Mouse (Mus musculus): ENCODE data around the gene Cers6. TPM values are rescaled to one million over a fixed set of nuclear protein-coding genes. Genes with fewer than 3 reads are reported as not detected.

The Cers6 gene
- polyA plus RNA-seq, 1 experiment from 2014 or later = 80.1 TPM

DNA sequence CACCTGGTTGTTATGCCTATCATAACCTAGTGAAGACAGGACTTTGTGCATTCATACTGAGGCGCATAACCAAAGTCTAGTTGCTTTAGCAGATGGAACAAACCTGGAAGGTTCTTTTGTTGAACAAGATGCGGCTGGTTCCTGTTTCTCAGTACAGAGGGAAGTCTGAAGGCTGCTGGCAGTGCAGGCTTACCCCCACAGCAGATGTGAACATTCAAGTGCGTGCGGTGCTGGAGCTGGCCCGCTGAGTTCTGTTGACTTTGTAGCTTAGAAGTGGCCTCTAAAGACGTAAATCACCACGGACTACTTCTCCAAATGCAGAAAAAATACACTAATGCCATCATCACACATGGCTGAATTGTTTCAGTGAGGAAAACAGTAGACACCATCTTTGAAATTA, 186.1 kb downstream of the Cers6 start:
- H3K4me2 ChIP-seq (replicated peaks) = no peak overlapping the region
- peaks cover 25% of the 10 kb centered on the region for H3K4me1 ChIP-seq (replicated peaks; ENCODE audit: control insufficient read depth, insufficient read depth, low read length)
- no peaks in the 10 kb centered on the region for H3K27me3 ChIP-seq (ENCODE audit: control insufficient read depth, insufficient read depth, low read length)
- H3K27ac ChIP-seq = no peak overlapping the region
- WGBS = 88% methylated on average over 7 of the region's 7 CpGs
- H3K9me3 ChIP-seq (ENCODE audit: control insufficient read depth, low read length) = no peaks in the 10 kb centered on the region
- H3K36me3 ChIP-seq (replicated peaks; ENCODE audit: control insufficient read depth, insufficient read depth) = no peaks in the 10 kb centered on the region
- H3K4me3 ChIP-seq (replicated peaks; ENCODE audit: low read length) = no peak overlapping the region
- DNase-seq (ENCODE audit: low spot score) (no peak), ATAC-seq (ENCODE audit: low FRiP score) (no peak)
- no peak overlapping the region for H3K9ac ChIP-seq

DNA sequence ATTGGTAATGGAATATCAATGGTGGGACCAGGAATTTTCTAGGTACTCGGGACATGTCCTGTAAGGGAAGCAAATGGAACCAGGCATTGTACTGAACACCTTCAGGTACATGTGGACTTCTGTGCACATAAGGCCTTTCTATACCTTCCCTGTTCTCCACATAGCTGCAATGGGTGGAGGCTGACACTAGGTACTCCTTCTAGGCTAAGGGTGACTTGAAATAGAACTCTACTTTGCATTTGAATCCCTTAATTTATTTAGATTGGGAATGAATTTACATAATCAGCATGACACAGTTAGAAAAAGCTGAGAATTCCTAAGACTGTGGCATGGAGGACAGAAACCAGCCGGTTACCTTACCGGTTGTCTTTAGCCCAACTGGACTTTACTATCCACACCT, 186.6 kb downstream of the Cers6 start:
- Histone ChIP-seq H3K27ac (no peak overlapping the region), H3K9me3 (ENCODE audit: control insufficient read depth, low read length) (no peaks in the 10 kb centered on the region), H3K4me2 (replicated peaks) (no peak overlapping the region), H3K9ac (no peak overlapping the region), H3K4me3 (replicated peaks; ENCODE audit: low read length) (no peak overlapping the region), H3K4me1 (replicated peaks; ENCODE audit: control insufficient read depth, insufficient read depth, low read length) (peaks cover 20% of the 10 kb centered on the region), H3K27me3 (ENCODE audit: control insufficient read depth, insufficient read depth, low read length) (no peaks in the 10 kb centered on the region), H3K36me3 (replicated peaks; ENCODE audit: control insufficient read depth, insufficient read depth) (no peaks in the 10 kb centered on the region)
- DNase-seq (ENCODE audit: low spot score) (no peak), ATAC-seq (ENCODE audit: low FRiP score) (no peak)
- 79% methylated on average over 3 of the region's 3 CpGs for WGBS

DNA sequence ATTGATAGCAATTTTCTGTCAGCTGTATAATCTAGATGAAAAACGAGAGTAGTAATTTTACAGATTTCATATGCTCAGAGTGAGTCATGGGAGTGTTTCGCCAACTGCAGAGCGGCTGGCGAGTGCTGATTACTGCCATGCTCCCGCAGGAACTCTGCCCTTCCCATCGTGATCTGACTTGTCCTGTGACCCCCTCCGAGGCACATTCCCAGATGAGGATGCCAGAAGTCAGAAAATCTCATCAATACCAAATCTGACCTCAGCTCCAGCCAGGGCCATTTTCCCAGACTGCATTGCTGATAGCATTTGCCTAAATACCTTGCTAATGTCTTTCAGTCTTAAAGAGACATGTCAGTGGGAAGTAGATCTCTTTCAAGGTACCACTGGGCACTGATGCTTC, 187.9 kb downstream of the Cers6 start:
- DNase-seq (ENCODE audit: low spot score) (no peak), ATAC-seq (ENCODE audit: low FRiP score) (no peak)
- Histone ChIP-seq H3K4me3 (replicated peaks; ENCODE audit: low read length) (no peak overlapping the region), H3K4me1 (replicated peaks; ENCODE audit: control insufficient read depth, insufficient read depth, low read length) (peaks cover 11% of the 10 kb centered on the region; the same call in 1 of the 2 replicates), H3K36me3 (replicated peaks; ENCODE audit: control insufficient read depth, insufficient read depth) (no peaks in the 10 kb centered on the region), H3K27ac (no peak overlapping the region), H3K9me3 (ENCODE audit: control insufficient read depth, low read length) (no peaks in the 10 kb centered on the region), H3K27me3 (ENCODE audit: control insufficient read depth, insufficient read depth, low read length) (no peaks in the 10 kb centered on the region), H3K9ac (no peak overlapping the region), H3K4me2 (replicated peaks) (no peak overlapping the region)
- WGBS = 53% methylated on average over 7 of the region's 7 CpGs

DNA sequence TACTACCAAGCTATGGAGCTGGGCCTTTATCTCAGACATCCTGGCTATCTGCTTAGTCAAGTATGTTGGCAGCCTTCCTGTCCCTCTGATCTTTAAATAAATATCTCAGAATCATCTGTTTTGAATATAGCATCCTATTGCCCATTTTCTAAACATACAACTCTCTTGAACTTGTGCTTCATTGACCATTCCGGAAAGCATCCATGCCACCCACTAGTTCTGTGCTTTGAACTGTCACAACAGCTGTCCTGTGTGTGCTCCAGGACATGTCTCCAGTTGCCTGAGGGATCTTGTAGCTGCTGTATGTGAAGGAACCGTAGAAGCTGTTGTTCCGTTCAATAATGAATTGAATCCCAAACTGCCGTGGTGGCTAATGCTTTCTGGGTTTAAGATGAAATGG, 188.9 kb downstream of the Cers6 start:
- Histone ChIP-seq H3K27me3 (ENCODE audit: control insufficient read depth, insufficient read depth, low read length) (no peaks in the 10 kb centered on the region), H3K4me1 (replicated peaks; ENCODE audit: control insufficient read depth, insufficient read depth, low read length) (peaks cover 11% of the 10 kb centered on the region; the same call in 1 of the 2 replicates), H3K9ac (no peak overlapping the region), H3K4me3 (replicated peaks; ENCODE audit: low read length) (no peak overlapping the region), H3K9me3 (ENCODE audit: control insufficient read depth, low read length) (no peaks in the 10 kb centered on the region), H3K36me3 (replicated peaks; ENCODE audit: control insufficient read depth, insufficient read depth) (no peaks in the 10 kb centered on the region), H3K4me2 (replicated peaks) (no peak overlapping the region), H3K27ac (no peak overlapping the region)
- 63% methylated on average over 4 of the region's 4 CpGs for WGBS
- no peak for DNase-seq (ENCODE audit: low spot score)
- no peak for ATAC-seq (ENCODE audit: low FRiP score)

DNA sequence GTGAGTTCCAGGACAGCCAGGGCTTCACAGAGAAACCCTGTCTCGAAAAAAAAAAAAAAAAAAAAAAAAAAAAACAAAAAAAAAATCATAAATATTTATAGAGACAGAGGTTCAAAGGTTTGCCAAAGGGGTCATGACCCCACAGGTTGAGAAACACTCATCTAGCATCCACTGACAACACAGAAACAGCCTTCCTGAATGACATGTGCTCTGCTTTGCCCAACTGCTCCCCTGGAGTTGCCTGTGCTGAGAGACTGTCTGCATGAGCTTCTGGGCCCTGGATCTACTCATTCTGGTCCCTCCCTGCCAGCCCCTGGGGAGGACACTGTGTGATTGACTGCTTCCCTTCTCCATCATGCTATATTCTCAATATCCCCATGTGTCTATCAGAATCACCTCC, 190.4 kb downstream of the Cers6 start:
- Histone ChIP-seq H3K36me3 (replicated peaks; ENCODE audit: control insufficient read depth, insufficient read depth) (no peaks in the 10 kb centered on the region), H3K9me3 (ENCODE audit: control insufficient read depth, low read length) (no peaks in the 10 kb centered on the region), H3K9ac (no peak overlapping the region), H3K27ac (no peak overlapping the region), H3K4me1 (replicated peaks; ENCODE audit: control insufficient read depth, insufficient read depth, low read length) (peaks cover 11% of the 10 kb centered on the region; the same call in 1 of the 2 replicates), H3K27me3 (ENCODE audit: control insufficient read depth, insufficient read depth, low read length) (no peaks in the 10 kb centered on the region), H3K4me3 (replicated peaks; ENCODE audit: low read length) (no peak overlapping the region), H3K4me2 (replicated peaks) (no peak overlapping the region)
- DNase-seq (ENCODE audit: low spot score) (no peak), ATAC-seq (ENCODE audit: low FRiP score) (no peak)
- WGBS = 43% methylated on average over 1 of the region's 1 CpGs

DNA sequence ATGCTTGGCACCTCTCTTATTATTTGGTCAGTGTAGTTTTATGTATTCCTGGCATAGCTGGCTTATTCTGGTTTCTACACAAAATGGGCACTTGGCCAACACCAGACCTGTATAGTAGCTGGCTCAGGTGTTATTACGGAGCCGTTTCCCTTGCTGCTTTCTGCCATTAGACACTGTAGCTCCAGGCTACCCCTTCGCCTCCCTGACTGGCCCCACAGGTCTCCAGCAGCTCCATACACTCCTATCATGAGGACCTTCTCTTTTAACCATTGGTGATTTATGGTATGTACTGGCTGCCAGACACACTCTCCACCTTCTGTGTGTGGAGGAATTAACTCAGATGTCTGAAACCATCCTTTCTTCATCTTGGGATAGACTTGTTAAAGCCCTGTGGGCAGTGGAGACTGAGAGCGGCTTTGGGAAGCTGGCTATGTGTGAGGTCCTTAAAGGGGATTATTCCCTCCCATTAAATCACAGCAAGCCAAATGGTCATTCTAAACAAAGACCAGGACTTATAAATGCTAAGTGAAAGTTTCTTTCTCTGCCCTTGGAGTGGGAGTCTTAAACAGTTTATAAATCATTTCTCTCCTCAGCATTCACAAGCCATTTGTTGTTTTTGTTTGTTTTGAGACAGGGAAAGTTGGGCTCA, 192.1 kb downstream of the Cers6 start:
- Histone ChIP-seq H3K9me3 (ENCODE audit: control insufficient read depth, low read length) (no peaks in the 10 kb centered on the region), H3K27ac (no peak overlapping the region), H3K9ac (no peak overlapping the region), H3K36me3 (replicated peaks; ENCODE audit: control insufficient read depth, insufficient read depth) (no peaks in the 10 kb centered on the region), H3K4me2 (replicated peaks) (no peak overlapping the region), H3K27me3 (ENCODE audit: control insufficient read depth, insufficient read depth, low read length) (no peaks in the 10 kb centered on the region), H3K4me3 (replicated peaks; ENCODE audit: low read length) (no peak overlapping the region), H3K4me1 (replicated peaks; ENCODE audit: control insufficient read depth, insufficient read depth, low read length) (peaks cover 6% of the 10 kb centered on the region; the same call in 1 of the 2 replicates)
- DNase-seq (ENCODE audit: low spot score) = no peak
- no peak for ATAC-seq (ENCODE audit: low FRiP score)
- 70% methylated on average over 4 of the region's 4 CpGs for WGBS

DNA sequence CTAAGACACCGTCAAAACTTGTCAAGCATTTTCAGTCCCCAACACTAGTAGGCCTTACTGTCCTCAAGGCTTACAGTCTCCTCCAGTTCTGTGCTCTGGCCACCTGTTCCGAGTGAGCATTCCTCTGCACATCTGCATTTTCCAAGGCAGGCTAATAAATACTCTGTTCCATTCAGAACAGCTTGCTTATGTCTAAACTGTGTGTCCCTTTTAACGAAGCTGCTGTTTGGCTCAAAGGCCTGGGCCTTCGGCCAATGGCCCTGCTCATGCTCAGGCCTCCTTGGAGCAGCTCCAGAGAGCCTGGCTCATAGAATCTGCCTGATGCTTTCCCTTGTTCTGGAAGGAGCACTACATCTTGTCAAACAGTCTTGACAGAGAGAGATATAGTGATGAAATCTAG, 193.0 kb downstream of the Cers6 start:
- no peak overlapping the region for H3K27ac ChIP-seq
- peak; percentile 60 for DNase-seq (ENCODE audit: low spot score)
- no peak overlapping the region for H3K4me2 ChIP-seq (replicated peaks)
- no peak overlapping the region for H3K4me3 ChIP-seq (replicated peaks; ENCODE audit: low read length)
- no peaks in the 10 kb centered on the region for H3K27me3 ChIP-seq (ENCODE audit: control insufficient read depth, insufficient read depth, low read length)
- no peak for ATAC-seq (ENCODE audit: low FRiP score)
- no peaks in the 10 kb centered on the region for H3K9me3 ChIP-seq (ENCODE audit: control insufficient read depth, low read length)
- H3K36me3 ChIP-seq (replicated peaks; ENCODE audit: control insufficient read depth, insufficient read depth) = no peaks in the 10 kb centered on the region
- no peak overlapping the region for H3K9ac ChIP-seq
- WGBS = 71% methylated on average over 4 of the region's 4 CpGs
- 0 out of 2 replicates have a peak, but pooled peaks cover 2% of the 10 kb centered on the region for H3K4me1 ChIP-seq (replicated peaks; ENCODE audit: control insufficient read depth, insufficient read depth, low read length)

DNA sequence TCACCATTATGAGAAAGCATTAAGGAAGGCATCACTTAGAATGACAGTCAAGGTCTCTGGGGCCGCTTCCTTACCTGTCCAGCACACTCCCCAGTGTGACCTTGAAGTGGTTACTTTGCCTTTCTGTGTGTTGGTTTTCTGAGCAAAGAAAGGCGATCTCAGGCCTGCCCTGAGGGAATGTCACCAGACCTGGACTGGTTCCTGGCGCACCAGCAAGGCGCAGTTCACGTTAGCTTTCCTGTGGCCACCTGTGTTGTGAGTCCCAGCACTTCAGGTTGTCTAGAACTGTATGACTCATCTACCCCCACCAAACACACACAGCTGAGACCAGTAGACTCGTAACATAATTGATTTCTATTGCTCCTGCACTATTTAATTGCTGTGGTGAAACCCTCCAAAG, 193.9 kb downstream of the Cers6 start:
- no peak overlapping the region for H3K4me2 ChIP-seq (replicated peaks)
- no peaks in the 10 kb centered on the region for H3K4me1 ChIP-seq (replicated peaks; ENCODE audit: control insufficient read depth, insufficient read depth, low read length)
- no peak overlapping the region for H3K9ac ChIP-seq
- no peaks in the 10 kb centered on the region for H3K36me3 ChIP-seq (replicated peaks; ENCODE audit: control insufficient read depth, insufficient read depth)
- no peak for ATAC-seq (ENCODE audit: low FRiP score)
- H3K9me3 ChIP-seq (ENCODE audit: control insufficient read depth, low read length) = no peaks in the 10 kb centered on the region
- WGBS = 92% methylated on average over 6 of the region's 6 CpGs
- no peak overlapping the region for H3K27ac ChIP-seq
- DNase-seq (ENCODE audit: low spot score) = no peak
- H3K4me3 ChIP-seq (replicated peaks; ENCODE audit: low read length) = no peak overlapping the region
- no peaks in the 10 kb centered on the region for H3K27me3 ChIP-seq (ENCODE audit: control insufficient read depth, insufficient read depth, low read length)

DNA sequence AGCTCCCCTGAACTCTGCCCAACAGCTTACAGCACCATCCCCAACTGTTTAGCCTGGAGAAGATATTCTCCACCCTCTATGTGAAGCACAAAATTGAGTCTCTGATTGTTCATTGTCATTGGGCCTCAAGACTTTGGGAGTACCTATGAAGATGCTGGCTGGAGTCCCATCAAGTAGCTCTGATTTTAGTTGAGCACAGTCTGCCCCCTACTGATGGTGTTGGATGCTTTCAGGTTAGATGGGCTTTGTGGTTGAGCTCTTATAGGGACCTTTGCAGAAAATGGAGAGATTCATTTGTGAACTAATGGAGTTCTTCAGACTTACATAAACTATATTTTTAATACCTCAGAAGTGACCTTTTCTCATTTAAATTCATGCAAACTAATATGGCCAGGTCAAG, 200.1 kb downstream of the Cers6 start:
- no peak overlapping the region for H3K4me2 ChIP-seq (replicated peaks)
- DNase-seq (ENCODE audit: low spot score) = no peak
- H3K4me1 ChIP-seq (replicated peaks; ENCODE audit: control insufficient read depth, insufficient read depth, low read length) = no peaks in the 10 kb centered on the region
- H3K36me3 ChIP-seq (replicated peaks; ENCODE audit: control insufficient read depth, insufficient read depth) = no peaks in the 10 kb centered on the region
- no peaks in the 10 kb centered on the region for H3K9me3 ChIP-seq (ENCODE audit: control insufficient read depth, low read length)
- H3K27ac ChIP-seq = no peak overlapping the region
- H3K4me3 ChIP-seq (replicated peaks; ENCODE audit: low read length) = no peak overlapping the region
- no peak overlapping the region for H3K9ac ChIP-seq
- no peak for ATAC-seq (ENCODE audit: low FRiP score)
- no peaks in the 10 kb centered on the region for H3K27me3 ChIP-seq (ENCODE audit: control insufficient read depth, insufficient read depth, low read length)

Data from hindbrain, embryonic 14.5 days (tissue).